Mouse (Mus musculus): ENCODE results near the gene Rftn2. TPM values are rescaled to one million over a fixed set of nuclear protein-coding genes. Genes with fewer than 3 reads are reported as not detected.

The Rftn2 gene
- polyA plus RNA-seq, 1 experiment from 2014 or later = 14.1 TPM

DNA sequence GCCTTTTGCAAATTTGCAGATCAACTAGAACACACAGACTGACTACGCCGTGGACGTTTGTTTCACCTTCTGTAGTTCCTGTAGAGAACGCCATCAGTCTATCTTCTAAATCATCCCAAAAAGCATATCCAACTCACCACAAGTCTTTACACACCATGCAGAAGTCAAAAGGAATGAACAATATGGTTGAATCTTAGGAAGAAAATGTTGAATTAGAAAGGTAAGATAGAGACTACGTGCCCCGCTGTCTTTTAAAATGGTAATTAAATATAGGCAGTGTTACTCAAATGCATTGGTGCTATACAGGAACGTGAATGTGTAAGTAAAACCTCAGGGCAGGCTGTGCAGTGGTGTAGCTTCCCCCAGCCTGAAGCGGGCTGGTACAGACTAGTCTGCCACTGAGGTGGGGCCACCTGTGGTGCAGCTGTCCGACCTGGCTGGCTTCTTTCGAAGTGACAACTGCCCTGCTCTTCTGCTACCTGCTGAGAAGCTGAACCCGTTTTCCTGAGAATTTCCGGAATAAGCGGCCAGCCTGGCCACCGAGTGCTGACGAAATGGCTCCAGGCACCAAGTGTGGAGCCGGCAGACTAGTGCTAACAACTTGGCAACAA lies 8.4 kb upstream of the Rftn2 start:
- WGBS = 50% methylated on average over 16 of the region's 16 CpGs

DNA sequence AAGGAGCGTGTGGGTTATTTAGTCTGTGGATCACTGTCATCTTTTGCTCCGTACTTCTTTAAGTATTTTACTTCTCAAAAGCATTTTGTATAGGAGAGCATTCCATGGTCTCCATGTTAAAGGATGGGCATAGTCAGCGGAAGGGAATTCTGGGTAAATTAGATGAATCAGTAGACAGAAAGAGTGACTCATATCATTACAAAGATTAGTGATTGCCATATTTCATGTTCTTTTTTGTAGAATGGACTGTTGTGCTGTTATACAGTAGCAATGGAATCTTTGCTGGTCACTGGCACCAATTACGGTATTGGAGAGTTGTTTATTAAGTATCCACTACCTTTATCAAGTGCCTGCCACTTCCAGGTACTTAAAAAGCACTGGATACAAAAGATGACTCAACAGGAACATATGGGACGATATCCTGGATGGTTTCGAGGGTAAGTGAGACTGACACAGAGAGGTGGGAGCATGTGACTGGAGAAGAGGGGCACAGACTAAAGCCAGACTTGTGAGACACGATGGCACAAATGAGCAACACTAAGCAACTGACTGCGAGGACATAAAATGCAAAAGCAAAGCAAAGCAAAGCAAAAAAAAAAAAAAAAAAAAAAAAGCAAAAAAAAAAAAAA lies 1.8 kb upstream of the Rftn2 start:
- Histone ChIP-seq H3K4me3 (ENCODE audit: low read length) (no peak overlapping the region), H3K4me2 (ENCODE audit: low read depth, low read length) (no peak overlapping the region), H3K9ac (ENCODE audit: low read length) (no peak overlapping the region), H3K9me3 (ENCODE audit: control insufficient read depth, low read length) (no peaks in the 10 kb centered on the region), H3K36me3 (ENCODE audit: control insufficient read depth, insufficient read depth, low read length) (no peaks in the 10 kb centered on the region), H3K4me1 (replicated peaks; ENCODE audit: control insufficient read depth, insufficient read depth, low read length) (peaks cover 5% of the 10 kb centered on the region; the same call in 1 of the 2 replicates), H3K27ac (ENCODE audit: low read length) (no peak overlapping the region), H3K27me3 (ENCODE audit: control insufficient read depth, insufficient read depth, low read depth, low read length) (no peaks in the 10 kb centered on the region)
- no peak for ATAC-seq (ENCODE audit: low read depth)
- WGBS = 81% methylated on average over 8 of the region's 8 CpGs

More for the DNA sequence above, 8.4 kb upstream of the Rftn2 start:
- H3K36me3 ChIP-seq (ENCODE audit: control insufficient read depth, insufficient read depth, low read length) = no peaks in the 10 kb centered on the region
- H3K4me3 ChIP-seq (ENCODE audit: low read length) = no peak overlapping the region
- no peaks in the 10 kb centered on the region for H3K27me3 ChIP-seq (ENCODE audit: control insufficient read depth, insufficient read depth, low read depth, low read length)
- H3K27ac ChIP-seq (ENCODE audit: low read length) = no peak overlapping the region
- H3K4me2 ChIP-seq (ENCODE audit: low read depth, low read length) = no peak overlapping the region
- H3K9ac ChIP-seq (ENCODE audit: low read length) = no peak overlapping the region
- H3K9me3 ChIP-seq (ENCODE audit: control insufficient read depth, low read length) = no peaks in the 10 kb centered on the region
- peaks cover 14% of the 10 kb centered on the region for H3K4me1 ChIP-seq (replicated peaks; ENCODE audit: control insufficient read depth, insufficient read depth, low read length)
- no peak for ATAC-seq (ENCODE audit: low read depth)

DNA sequence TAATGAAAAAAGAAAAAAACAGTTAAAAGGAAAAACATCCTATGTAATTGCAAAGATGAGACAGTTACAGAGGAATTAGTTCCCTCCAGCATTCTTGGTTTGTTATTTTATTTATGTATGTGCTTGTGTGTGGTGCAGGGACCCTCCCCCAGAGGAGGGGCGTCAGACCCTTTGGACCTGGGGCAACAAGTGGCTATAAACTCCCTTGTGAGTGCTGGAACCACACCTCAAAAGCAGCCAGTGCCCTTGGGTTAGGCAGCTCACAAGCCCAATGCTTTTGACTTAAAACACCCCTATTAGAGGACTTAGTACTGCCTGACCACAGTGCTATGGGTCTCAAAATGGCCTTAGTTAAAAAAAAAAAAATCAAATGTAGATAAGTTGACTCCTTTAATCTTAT lies 794 bp upstream of the Rftn2 start:
- Histone ChIP-seq H3K4me3 (ENCODE audit: low read length) (no peak overlapping the region), H3K36me3 (ENCODE audit: control insufficient read depth, insufficient read depth, low read length) (no peaks in the 10 kb centered on the region), H3K4me1 (replicated peaks; ENCODE audit: control insufficient read depth, insufficient read depth, low read length) (peaks cover 10% of the 10 kb centered on the region), H3K27me3 (ENCODE audit: control insufficient read depth, insufficient read depth, low read depth, low read length) (no peaks in the 10 kb centered on the region), H3K9ac (ENCODE audit: low read length) (no peak overlapping the region), H3K27ac (ENCODE audit: low read length) (no peak overlapping the region), H3K9me3 (ENCODE audit: control insufficient read depth, low read length) (no peaks in the 10 kb centered on the region), H3K4me2 (ENCODE audit: low read depth, low read length) (peak overlapping the region; percentile 7; the same call in 1 of the 2 replicates)
- ATAC-seq (ENCODE audit: low read depth) = no peak
- WGBS = 29% methylated on average over 1 of the region's 1 CpGs

DNA sequence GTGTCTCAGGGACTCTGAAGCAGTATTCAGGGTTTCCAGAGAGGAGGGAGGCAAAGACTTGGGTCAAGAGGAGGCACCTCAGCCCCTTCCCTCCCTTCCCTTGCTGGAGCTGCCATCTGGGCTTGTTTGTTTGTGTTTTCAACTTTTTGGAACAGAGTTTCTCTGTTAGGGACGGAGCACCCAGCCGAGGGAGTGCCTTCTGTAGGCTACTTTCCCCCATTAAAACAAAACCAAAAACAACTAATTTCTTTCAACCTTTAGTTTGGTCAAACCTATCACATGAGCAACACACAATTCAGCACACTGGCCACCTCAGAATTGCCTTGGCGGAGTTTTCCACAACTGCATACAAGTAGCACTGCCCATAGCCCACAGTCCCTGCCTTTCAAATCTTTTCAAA lies 1.2 kb downstream of the Rftn2 start:
- ATAC-seq (ENCODE audit: low read depth) = no peak
- Histone ChIP-seq H3K36me3 (ENCODE audit: control insufficient read depth, insufficient read depth, low read length) (no peaks in the 10 kb centered on the region), H3K27ac (ENCODE audit: low read length) (peak overlapping the region; percentile 37; the same call in 1 of the 2 replicates), H3K4me1 (replicated peaks; ENCODE audit: control insufficient read depth, insufficient read depth, low read length) (peaks cover 25% of the 10 kb centered on the region), H3K4me3 (ENCODE audit: low read length) (peak overlapping the region; percentile 53), H3K27me3 (ENCODE audit: control insufficient read depth, insufficient read depth, low read depth, low read length) (no peaks in the 10 kb centered on the region), H3K4me2 (ENCODE audit: low read depth, low read length) (peak overlapping the region; percentile 60), H3K9ac (ENCODE audit: low read length) (peak overlapping the region; percentile 53), H3K9me3 (ENCODE audit: control insufficient read depth, low read length) (no peaks in the 10 kb centered on the region)
- 29% methylated on average over 3 of the region's 3 CpGs for WGBS

DNA sequence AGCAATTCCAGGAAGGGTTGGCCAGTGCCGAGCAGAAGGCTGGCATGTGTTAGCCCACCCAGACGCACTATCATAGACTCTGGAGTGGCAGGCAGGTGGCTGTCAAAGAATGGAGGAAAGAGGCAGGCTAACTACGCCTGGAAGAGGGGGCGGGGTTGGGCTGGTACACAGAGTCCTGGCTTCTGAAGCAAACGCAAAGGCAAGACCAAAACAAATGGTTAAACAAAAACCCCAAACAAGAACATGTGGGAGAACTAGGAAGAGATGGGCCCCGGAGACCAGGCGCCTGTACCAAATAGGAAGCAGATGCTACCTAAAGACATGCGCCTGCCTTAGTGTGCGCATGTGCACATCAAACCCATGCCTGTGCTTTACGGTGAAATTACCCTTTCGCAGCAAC lies 2.5 kb downstream of the Rftn2 start:
- peak overlapping the region; percentile 53 for H3K4me3 ChIP-seq (ENCODE audit: low read length)
- no peak overlapping the region for H3K27ac ChIP-seq (ENCODE audit: low read length)
- no peak for ATAC-seq (ENCODE audit: low read depth)
- peaks cover 25% of the 10 kb centered on the region for H3K4me1 ChIP-seq (replicated peaks; ENCODE audit: control insufficient read depth, insufficient read depth, low read length)
- H3K27me3 ChIP-seq (ENCODE audit: control insufficient read depth, insufficient read depth, low read depth, low read length) = no peaks in the 10 kb centered on the region
- WGBS = 67% methylated on average over 11 of the region's 11 CpGs
- H3K9me3 ChIP-seq (ENCODE audit: control insufficient read depth, low read length) = no peaks in the 10 kb centered on the region
- peak overlapping the region; percentile 60 for H3K4me2 ChIP-seq (ENCODE audit: low read depth, low read length)
- H3K36me3 ChIP-seq (ENCODE audit: control insufficient read depth, insufficient read depth, low read length) = no peaks in the 10 kb centered on the region
- no peak overlapping the region for H3K9ac ChIP-seq (ENCODE audit: low read length)

DNA sequence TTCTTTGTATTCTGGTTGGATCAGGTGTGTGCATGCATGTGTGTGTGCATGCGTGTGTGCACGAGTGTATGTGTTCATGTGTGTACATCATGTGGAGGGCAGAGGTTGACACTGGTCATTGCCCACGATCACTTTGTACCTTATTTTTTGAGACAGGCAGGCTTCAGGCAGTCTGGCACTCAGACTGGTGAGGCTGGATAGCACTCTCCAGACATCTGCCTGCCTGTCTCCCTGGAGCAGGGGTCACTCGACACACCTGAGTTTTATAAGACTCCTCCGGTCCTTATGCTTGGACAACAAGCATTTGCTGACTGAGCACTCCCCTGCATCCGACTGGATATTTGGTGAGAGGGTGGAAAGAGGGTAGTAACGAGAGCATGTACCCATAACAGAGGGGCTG lies 3.6 kb downstream of the Rftn2 start:
- 85% methylated on average over 7 of the region's 7 CpGs for WGBS
- Histone ChIP-seq H3K9me3 (ENCODE audit: control insufficient read depth, low read length) (no peaks in the 10 kb centered on the region), H3K4me2 (ENCODE audit: low read depth, low read length) (no peak overlapping the region), H3K36me3 (ENCODE audit: control insufficient read depth, insufficient read depth, low read length) (no peaks in the 10 kb centered on the region), H3K4me3 (ENCODE audit: low read length) (no peak overlapping the region), H3K27me3 (ENCODE audit: control insufficient read depth, insufficient read depth, low read depth, low read length) (no peaks in the 10 kb centered on the region), H3K27ac (ENCODE audit: low read length) (no peak overlapping the region), H3K4me1 (replicated peaks; ENCODE audit: control insufficient read depth, insufficient read depth, low read length) (peaks cover 28% of the 10 kb centered on the region), H3K9ac (ENCODE audit: low read length) (no peak overlapping the region)
- ATAC-seq (ENCODE audit: low read depth) = no peak

DNA sequence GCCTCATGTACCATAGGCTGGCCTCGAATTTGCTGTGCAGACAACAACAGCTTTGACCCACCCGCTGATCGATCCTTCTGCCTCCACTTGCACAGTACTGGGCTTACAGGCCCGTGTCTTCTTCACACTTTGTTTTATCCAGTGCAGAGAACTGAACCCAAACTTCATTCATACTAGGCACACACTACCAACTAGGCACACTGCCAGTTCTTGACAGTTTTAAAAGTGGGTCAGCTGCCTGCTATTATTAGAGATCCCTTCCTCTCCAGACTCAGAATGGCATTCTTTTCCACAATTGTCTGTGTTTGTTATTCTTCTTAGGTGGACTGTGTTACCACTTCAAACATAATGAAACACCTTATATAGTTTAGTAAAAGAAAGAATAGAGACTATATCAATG lies 5.2 kb downstream of the Rftn2 start:
- no peak for ATAC-seq (ENCODE audit: low read depth)
- H3K27me3 ChIP-seq (ENCODE audit: control insufficient read depth, insufficient read depth, low read depth, low read length) = no peaks in the 10 kb centered on the region
- H3K4me2 ChIP-seq (ENCODE audit: low read depth, low read length) = peak overlapping the region; percentile 11; the same call in 1 of the 2 replicates
- H3K4me3 ChIP-seq (ENCODE audit: low read length) = no peak overlapping the region
- H3K4me1 ChIP-seq (replicated peaks; ENCODE audit: control insufficient read depth, insufficient read depth, low read length) = peaks cover 35% of the 10 kb centered on the region
- WGBS = 40% methylated on average over 4 of the region's 4 CpGs
- peak overlapping the region; percentile 32; the same call in 1 of the 2 replicates for H3K9ac ChIP-seq (ENCODE audit: low read length)
- H3K9me3 ChIP-seq (ENCODE audit: control insufficient read depth, low read length) = no peaks in the 10 kb centered on the region
- H3K36me3 ChIP-seq (ENCODE audit: control insufficient read depth, insufficient read depth, low read length) = no peaks in the 10 kb centered on the region
- H3K27ac ChIP-seq (ENCODE audit: low read length) = 0 out of 2 replicates have a peak overlapping the region, but pooled peaks have one; percentile 27

DNA sequence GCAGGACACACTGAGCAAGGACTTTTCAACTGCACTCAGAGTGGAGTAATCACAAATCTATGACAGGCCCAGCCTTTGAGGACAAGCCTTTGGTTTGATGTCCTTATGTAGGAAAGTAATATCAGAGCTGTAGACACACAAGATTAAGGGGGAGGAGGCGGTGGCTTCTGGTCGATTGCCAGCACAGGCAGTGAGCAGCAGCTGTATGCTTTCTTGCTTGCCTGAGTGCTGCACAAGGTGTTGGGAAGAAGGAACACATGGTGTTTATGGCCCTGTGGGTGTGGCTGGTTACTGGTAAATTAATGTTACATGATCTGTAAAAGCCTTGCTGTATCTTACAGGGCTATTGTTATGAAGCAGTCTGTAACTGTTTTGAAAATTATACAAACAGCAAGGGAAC lies 9.4 kb downstream of the Rftn2 start:
- Histone ChIP-seq H3K9ac (ENCODE audit: low read length) (no peak overlapping the region), H3K36me3 (ENCODE audit: control insufficient read depth, insufficient read depth, low read length) (no peaks in the 10 kb centered on the region), H3K9me3 (ENCODE audit: control insufficient read depth, low read length) (no peaks in the 10 kb centered on the region), H3K27me3 (ENCODE audit: control insufficient read depth, insufficient read depth, low read depth, low read length) (no peaks in the 10 kb centered on the region), H3K27ac (ENCODE audit: low read length) (peak overlapping the region; percentile 56), H3K4me2 (ENCODE audit: low read depth, low read length) (no peak overlapping the region), H3K4me1 (replicated peaks; ENCODE audit: control insufficient read depth, insufficient read depth, low read length) (peaks cover 30% of the 10 kb centered on the region), H3K4me3 (ENCODE audit: low read length) (no peak overlapping the region)
- peak; percentile 90 for ATAC-seq (ENCODE audit: low read depth)
- WGBS = 34% methylated on average over 2 of the region's 2 CpGs

DNA sequence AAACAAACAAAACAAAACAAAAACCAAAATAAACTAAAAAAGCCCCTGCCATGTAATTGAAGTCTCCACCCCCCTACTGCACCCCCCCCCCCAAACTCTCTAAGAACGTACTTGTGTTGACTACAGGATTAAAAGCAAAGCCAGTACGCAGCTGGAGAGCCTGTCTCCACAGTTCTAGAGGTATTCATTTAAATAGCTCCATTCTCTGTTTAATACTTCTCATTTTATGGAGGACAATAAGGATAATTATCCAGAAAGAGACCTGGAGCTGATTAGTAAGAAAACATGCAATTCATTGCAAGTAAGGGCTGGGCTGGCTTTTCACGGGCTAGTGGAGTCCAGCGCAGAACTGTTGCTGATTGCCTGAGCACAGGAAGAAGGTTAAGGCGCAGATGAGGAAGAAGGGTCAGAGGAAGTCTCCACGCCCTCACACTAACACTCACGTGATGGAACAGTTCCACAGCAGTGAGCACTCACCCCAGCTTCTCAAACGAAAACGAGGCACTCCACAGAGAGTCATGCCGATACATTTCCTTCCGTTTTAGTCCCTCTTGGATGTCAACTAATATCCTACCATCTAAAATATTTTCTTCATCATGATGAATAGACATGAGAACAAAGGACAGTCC lies 11.3 kb downstream of the Rftn2 start:
- no peak overlapping the region for H3K4me3 ChIP-seq (ENCODE audit: low read length)
- H3K9me3 ChIP-seq (ENCODE audit: control insufficient read depth, low read length) = no peaks in the 10 kb centered on the region
- WGBS = 57% methylated on average over 11 of the region's 11 CpGs
- 0 out of 2 replicates have a peak overlapping the region, but pooled peaks have one; percentile 11 for H3K27ac ChIP-seq (ENCODE audit: low read length)
- ATAC-seq (ENCODE audit: low read depth) = no peak
- H3K36me3 ChIP-seq (ENCODE audit: control insufficient read depth, insufficient read depth, low read length) = no peaks in the 10 kb centered on the region
- no peak overlapping the region for H3K4me2 ChIP-seq (ENCODE audit: low read depth, low read length)
- no peak overlapping the region for H3K9ac ChIP-seq (ENCODE audit: low read length)
- peaks cover 17% of the 10 kb centered on the region for H3K4me1 ChIP-seq (replicated peaks; ENCODE audit: control insufficient read depth, insufficient read depth, low read length)
- no peaks in the 10 kb centered on the region for H3K27me3 ChIP-seq (ENCODE audit: control insufficient read depth, insufficient read depth, low read depth, low read length)
